Mouse (Mus musculus) adrenal gland, adult 8-10 months (tissue): ENCODE results near the gene Tlcd2. TPM values are rescaled to one million over a fixed set of nuclear protein-coding genes. Genes with fewer than 3 reads are reported as not detected.

Source experiments
- microRNA-seq, 2 experiments: library from miRNA; unstranded; fragments of <30 nt; microRNA quantifications; one replicate each; pipeline ENCODE4 v1.2.0; 2022
- total RNA-seq, 4 experiments: library from RNA; stranded (reverse); gene quantifications; 2 replicates each; pipeline ENCODE4 v1.2.4; 2022

Gene Tlcd2
- total RNA-seq, 4 experiments from 2014 or later = 10.1 to 16.7 (median 13.1) TPM

Small RNAs within 50 kb of the gene (microRNA-seq; reads per million reads assigned to microRNA genes)
- 11,502 to 49,157 reads per million in 2 experiments for gene Mir22

Other genes starting within 250 kb of the Tlcd2 start
- 10 to 100 TPM; 50.9 to 72.8 (median 62.3) TPM for gene Rpa1, start 113.4 kb upstream of the Tlcd2 start, total RNA-seq
- 10 to 100 TPM; 10.2 to 23.6 (median 14.8) TPM for gene Smyd4, start 113.3 kb upstream of the Tlcd2 start, total RNA-seq
- 10 to 100 TPM in 3 of 4 experiments, 1 to 10 TPM in 1; 9.0 to 31.5 (median 14.5) TPM for gene Serpinf1, start 39.0 kb upstream of the Tlcd2 start, total RNA-seq
- under 1 TPM in 3 of 4 experiments, not detected in 1; 0.31 to 0.41 (median 0.38) TPM for gene Serpinf2, start 22.1 kb upstream of the Tlcd2 start, total RNA-seq
- gene Wdr81, start 7.0 kb upstream of the Tlcd2 start, total RNA-seq = 10 to 100 TPM; 19.3 to 21.7 (median 20.2) TPM
- 100 to 1,000 TPM; 155 to 170 (median 167) TPM for gene Prpf8, start 25.1 kb downstream of the Tlcd2 start, total RNA-seq
- gene Rilp, start 48.4 kb downstream of the Tlcd2 start, total RNA-seq = 1 to 10 TPM; 3.6 to 8.9 (median 8.0) TPM
- gene Scarf1, start 51.8 kb downstream of the Tlcd2 start, total RNA-seq = 1 to 10 TPM; 6.0 to 9.4 (median 7.2) TPM
- 10 to 100 TPM; 22.5 to 29.8 (median 23.2) TPM for gene Slc43a2, start 70.0 kb downstream of the Tlcd2 start, total RNA-seq
- 100 to 1,000 TPM; 172 to 186 (median 176) TPM for gene Pitpna, start 126.4 kb downstream of the Tlcd2 start, total RNA-seq
- gene Inpp5k, start 169.3 kb downstream of the Tlcd2 start, total RNA-seq = 10 to 100 TPM; 46.2 to 62.5 (median 53.6) TPM
- gene Myo1c, start 188.8 kb downstream of the Tlcd2 start, total RNA-seq = 100 to 1,000 TPM; 151 to 208 (median 180) TPM
- 100 to 1,000 TPM; 115 to 125 (median 117) TPM for gene Crk, start 217.5 kb downstream of the Tlcd2 start, total RNA-seq